Mouse (Mus musculus): Measurements from ENCODE around the gene Rsbn1l.
A peak's percentile ranks its signal among the peaks of the same experiment; 100 is the strongest.

Rsbn1l gene

DNA sequence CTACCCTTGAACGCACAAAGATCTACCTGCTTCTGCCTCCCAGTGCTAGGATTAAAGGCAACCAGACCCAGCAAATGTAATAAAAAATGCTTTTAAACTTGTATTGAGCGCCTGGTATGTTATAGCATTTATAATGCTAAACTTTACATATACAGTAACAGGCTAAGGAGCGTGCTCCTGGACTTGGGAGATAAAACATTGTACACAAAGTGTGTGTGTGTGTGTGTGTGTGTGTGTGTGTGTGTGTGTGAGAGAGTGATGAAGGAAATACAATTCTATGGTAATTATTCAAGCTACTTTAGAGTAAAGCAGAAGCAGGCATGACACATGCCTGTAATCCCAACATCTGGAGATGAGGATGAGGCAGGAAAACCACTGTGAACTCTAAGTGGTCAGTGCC, at the start of gene Rsbn1l:
TSS of gene Rsbn1l (minus strand) at position 101 of the 400 bp plus-strand sequence.
- no peak for DNase-seq

DNA sequence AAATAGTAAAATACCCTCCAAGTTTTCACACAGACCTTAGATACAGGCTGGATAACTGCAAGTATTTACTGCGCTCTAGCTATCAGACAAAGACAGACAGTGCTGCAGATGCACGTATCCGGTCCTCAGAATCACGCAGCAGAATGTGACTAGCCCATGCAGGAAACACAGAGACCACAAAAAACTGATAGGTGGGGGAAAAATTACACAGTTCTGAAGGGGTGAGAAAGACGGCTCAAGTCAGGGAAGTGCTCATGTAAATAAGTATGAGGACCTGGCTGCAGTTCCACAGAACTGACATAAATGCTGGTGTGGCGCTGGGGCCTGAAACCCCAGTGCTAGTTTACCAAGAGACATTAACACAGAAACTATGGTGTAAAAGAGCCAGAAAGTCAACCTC, 46.5 kb upstream of the Rsbn1l start:
- DNase-seq: no peak

- no peak for DNase-seq
Measured at GRCm38 (mm10) chr5:21001622-21002315, 45.6 kb upstream of the Rsbn1l start.

- DNase-seq: no peak
Measured at GRCm38 (mm10) chr5:20998427-20998826, 42.2 kb upstream of the Rsbn1l start.

DNA sequence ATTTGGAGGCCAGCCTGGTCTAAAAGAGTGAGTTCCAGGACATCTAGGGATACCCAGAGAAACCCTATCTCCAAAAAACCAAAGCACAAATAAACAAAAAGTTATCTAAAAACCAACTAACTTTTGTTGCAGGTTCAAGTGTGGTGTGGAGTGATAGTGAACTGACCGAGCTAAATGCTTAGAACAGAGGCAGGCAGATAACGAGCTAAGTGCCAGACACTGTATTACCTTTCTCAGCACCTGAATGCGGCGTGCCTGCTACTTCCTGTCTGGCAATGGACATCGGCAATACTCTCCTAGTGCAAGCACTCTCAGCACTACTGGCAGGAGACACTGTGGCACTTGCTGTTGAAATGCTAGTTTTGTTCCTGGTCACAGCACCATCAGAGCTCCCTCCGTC, 41.4 kb upstream of the Rsbn1l start:
- DNase-seq: no peak

GRCm38 (mm10) chr5:20990062-20990809, 34.0 kb upstream of the Rsbn1l start:
- DNase-seq: no peak

DNA sequence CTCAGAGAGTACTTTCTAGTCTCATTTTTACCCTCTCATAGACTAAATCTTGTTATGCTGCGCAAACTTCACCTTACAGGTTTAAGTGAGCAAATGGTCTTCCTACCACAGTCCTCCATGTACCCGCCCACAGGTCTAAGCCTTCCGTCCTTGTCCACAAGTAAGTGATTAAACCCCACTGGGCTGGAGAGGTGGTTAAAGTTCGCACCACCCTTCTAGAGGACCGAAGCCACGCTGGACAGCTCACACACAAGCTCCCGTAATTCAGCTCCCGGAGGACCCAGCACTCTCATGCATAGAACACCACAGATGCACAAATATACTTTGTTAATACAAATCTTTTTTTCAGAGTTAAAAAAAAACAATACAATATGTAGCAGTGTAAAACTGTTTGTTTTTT, 30.1 kb upstream of the Rsbn1l start:
- DNase-seq: peak; percentile 58

DNA sequence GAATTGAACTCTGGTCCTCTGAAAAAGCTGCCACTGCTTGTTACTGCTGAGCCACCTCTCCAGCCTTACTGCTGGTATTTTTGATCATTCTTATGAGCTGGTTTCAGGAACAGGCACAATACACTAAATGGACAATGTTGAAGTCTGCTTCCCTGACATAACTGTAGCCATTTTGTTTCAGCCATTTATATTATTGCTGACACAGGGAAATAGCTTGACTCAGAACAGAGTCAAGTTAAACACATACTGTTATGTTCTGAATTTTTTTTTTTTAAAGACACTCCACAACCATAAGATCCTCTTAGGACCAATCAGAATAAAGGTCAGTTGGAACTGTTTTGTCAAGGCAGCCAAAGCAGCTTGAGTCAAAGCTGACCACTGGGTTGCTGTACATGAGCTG, 27.3 kb upstream of the Rsbn1l start:
- no peak for DNase-seq

GRCm38 (mm10) chr5:20974690-20975089, 18.5 kb upstream of the Rsbn1l start:
- no peak for DNase-seq

DNA sequence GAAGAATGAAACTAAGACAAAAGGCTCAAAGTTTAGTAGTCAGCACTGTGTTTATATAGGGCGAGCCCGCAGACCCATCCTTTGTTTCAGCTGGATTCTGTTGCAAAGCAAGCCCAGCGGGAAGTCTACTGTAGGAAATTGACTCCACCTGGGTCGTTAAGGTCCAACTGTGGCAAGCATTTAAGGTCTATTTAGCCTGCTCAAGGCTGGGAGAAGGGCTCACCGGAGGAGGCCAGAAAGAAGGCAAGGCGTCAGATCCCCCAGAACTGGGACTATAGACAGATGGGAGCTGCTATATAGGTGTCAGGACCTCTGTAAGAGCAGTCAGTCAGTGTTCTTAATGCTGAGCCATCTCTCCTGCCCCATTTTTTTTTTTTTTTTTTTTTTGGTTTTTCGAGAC, 17.8 kb upstream of the Rsbn1l start:
- DNase-seq: no peak

DNA sequence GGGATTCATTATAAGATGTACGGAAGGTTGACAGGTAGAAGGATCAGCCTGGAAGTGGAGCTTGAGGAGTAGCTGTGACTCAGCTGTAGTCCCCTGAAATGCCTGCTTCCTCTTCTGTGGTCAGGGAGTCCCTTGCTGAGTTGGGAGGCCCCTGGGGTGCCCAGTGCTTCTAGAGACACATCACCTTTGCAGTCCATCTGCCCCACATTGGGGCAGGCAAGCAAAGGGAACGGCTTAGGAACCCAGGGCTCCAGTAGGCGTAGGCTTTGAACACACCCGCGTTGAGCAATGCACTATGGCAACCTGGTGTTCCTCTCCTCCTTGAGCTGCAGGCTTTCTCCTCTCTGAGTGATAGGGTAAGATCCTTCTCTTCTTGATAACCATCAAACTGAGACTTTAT, 16.9 kb upstream of the Rsbn1l start:
- no peak for DNase-seq

DNA sequence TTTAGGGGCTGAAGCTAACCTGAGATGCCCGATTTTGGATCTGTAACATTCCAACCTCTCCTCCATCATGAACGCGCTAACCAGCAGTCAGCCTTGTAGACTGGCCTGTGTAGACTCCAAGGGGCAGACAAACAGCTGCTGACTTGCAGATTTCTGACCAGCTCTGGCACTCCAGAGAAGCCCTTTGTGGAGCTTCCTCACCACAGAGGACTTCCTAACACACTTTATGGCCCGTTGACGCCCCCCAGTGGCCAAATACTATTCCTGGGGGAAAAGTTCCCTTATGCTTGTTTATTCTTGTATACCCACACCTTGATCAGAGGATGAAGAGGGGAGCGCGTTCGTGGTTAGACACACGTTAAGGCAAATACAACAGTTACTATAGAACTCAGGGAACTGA, 12.8 kb upstream of the Rsbn1l start:
- DNase-seq: peak; percentile 90

GRCm38 (mm10) chr5:20968493-20968892, 12.3 kb upstream of the Rsbn1l start:
- DNase-seq: no peak

DNA sequence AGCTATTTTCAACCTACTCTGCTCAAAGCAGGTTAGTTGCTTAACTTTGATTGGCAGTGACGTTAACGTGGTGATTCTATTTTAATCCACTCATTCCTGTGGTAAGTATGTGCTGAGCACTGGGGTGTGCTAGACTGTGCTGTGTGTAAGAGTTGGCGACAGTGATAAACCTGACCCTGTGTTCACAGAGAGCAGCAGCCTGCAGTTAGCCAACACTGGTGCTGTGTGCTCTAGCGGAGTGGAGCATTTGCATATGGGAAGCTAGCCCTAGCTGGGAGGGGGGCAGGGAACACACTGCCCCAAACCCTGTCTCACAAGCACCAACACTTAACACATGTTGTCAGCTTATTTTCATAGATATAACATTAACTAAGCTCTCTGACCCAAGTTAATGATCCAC, 11.7 kb upstream of the Rsbn1l start:
- DNase-seq: peak; percentile 84

- DNase-seq: no peak
Measured at GRCm38 (mm10) chr5:20964446-20964845, 8.2 kb upstream of the Rsbn1l start.

DNA sequence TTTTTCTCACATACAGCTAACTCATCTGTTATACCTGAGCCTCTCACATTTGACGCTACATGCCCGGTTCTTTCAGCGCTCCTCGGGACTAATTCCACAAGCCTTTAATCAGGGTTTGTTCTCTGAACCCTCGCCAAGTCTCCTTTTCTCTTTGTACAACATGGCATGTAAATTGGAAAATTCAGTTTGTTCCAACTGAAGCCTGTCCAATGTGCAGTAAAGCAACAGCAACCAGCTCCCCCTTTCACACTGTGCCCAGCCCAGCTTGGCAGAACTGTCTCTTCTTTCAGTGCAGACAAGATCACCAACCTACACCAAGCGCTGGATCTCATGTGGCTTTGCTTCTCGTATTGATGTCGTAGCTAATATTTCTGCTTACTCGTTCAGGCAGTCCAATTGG, 7.1 kb upstream of the Rsbn1l start:
- DNase-seq: peak; percentile 30

DNA sequence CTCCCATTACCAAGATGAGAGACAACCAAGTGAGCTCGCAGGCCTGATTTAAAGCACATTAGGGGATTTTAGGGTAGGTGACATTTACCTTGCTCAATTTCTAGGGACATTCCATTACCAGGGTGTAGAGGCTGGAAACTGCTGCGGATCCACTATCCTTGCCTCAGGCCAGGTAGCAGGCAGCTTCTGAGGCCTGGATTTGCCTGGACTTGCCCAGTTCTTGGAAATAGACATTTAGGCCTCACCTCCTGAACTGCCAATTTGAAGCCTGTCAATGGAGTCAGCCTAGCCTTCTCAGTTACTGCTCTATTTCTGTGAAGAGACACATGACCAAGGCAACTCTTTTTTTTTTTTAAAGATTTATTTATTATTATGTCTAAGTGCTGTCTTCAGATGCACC, 4.7 kb upstream of the Rsbn1l start:
- DNase-seq: no peak

- DNase-seq: no peak
Measured at GRCm38 (mm10) chr5:20955114-20955835, 923 bp downstream of the Rsbn1l start.

DNA sequence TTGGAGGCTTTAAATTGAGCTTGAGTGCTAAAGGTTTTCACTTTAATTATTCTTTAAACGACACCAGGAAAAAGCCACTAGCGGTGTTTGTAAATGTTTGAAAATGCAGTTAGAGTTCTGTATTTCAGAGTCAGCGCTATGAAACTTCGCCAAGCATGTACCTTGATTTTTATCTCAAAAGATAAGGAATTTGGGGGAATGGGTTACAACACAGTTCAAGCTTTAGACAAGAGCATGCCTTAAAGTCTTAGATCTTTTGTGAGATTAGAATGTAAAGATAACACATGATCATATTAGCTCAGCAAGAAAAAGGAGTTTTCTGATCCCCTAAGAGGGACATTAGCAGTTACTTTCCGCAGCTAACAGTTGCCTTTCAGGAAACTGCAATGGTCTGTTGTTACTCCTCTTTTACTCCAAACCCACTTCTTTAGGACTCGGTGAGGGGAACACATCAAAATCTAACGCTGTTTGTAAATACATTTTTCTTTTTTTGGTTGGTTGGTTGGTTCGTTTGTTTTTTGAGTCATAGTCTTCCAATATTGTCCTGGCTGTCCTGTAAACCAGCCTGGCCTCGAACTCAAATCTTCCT, 3.8 kb downstream of the Rsbn1l start:
- DNase-seq: no peak

GRCm38 (mm10) chr5:20951666-20952281, 4.4 kb downstream of the Rsbn1l start:
- DNase-seq: peak; percentile 98

- DNase-seq: peak; percentile 37
Measured at GRCm38 (mm10) chr5:20950855-20951650, 5.1 kb downstream of the Rsbn1l start.

DNA sequence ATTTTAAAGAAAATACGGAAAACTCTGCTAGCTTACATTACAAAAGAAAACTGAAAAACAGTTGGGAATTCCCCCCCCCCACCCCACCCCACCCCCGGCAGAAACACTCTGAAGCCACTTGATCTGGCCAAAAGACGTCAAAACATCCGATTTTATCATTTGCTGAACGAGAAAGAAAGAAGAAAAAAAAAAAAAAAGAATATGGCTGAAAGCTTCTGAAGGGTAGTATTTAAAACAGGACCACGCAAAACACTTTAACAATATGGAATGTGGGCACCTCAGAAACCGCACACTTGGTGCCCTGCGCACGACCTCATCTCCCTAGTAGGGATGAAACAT, 5.7 kb downstream of the Rsbn1l start:
- no peak for DNase-seq

All from kidney, adult 9 months (tissue).